Mouse (Mus musculus): ENCODE measurements at regions not wholly inside any gene's neighbourhood (a gene's known extent, or its start where the extent isn't known, plus 50 kb on each side); places are given as distances from the start of the nearest gene placed in this dataset.

DNA sequence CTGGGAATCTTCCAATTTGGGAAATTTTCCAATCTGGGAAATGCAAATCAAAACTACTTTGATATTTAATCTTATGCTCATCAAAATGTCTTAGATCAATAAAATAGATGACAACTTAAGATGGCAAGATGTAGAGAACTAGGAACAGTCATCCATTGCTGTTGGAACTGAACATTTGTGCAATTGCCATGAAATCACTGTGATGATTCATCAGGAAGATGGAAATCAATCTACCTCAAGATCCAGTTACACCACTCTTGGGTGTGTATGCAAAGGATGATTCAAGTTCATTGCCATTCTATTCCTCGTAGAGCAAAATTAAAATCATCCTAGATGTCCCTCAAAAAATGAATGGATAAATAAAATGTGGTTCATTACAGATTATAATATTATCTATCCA is 153.9 kb upstream of the Adgrl4 start:
- TF ChIP-seq CTCF (IDR thresholded peaks at IDR 0.05) (no peak), EP300 (IDR thresholded peaks at IDR 0.05) (no peak)

Measured in lung, postnatal 0 days (tissue).